Mouse (Mus musculus) lung, postnatal 0 days (tissue): ENCODE measurements around the gene Wbp1l.

Source experiments
- CTCF ChIP-seq: IDR thresholded peaks from 2 replicates; pipeline ENCODE4 v1.5.1; 2016; ENCODE audit warnings: antibody characterized with exemption, mild to moderate bottlenecking
- EP300 ChIP-seq: IDR thresholded peaks from 2 replicates; pipeline ENCODE4 v1.6.1; 2016; ENCODE audit warnings: antibody characterized with exemption, mild to moderate bottlenecking, control low read depth

- no peak for TF ChIP-seq CTCF
- no peak for TF ChIP-seq EP300
Measured at GRCm38 (mm10) chr19:46679720-46680383, 81.0 kb downstream of the Wbp1l start.
